Mouse (Mus musculus) mouse trophoblast stem cell (cell line): ENCODE data around the gene Lrrc31.
"Not testable (repeated sequence)": the region's sequence is repeated elsewhere in the genome, so short reads cannot be mapped to it uniquely, and the experiment has no call there.

Source experiments
- in situ Hi-C, 2 experiments: fragments of 300-500 bp; cut with MseI, MboI; formaldehyde crosslinking; loops; 2 replicates in 1 of 2; 3 replicates in 1 of 2; pipeline ENCODE4 v1.15.1; 2025

The Lrrc31 gene

GRCm38 (mm10) chr3:30699711-30700505, at the start of gene Lrrc31:
Lrrc31 (minus strand) TSS chr3:30699843.
- in situ Hi-C loops, result not testable (repeated sequence)

DNA sequence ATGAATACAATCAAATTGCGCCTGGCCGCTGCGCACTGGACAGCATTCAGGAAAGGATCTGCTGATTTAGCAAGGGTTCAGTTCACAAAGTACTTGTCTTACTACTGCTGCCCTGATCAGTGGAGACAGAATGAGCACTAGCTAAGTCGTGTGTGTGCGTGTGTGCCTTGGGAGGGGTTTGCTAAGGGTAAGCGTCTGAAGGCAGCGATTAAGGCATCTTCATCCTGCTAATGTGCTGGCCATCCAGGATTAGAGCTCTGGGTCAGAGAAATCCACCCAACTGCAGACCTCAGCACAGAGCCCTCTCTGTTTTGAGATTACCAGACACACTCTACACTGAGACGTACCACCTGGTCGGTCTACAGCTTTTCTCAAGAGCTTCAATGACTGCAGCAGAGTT, 48.7 kb upstream of the Lrrc31 start:
- in situ Hi-C loops, result no loop called here

- in situ Hi-C loops, result no loop called here
Observed at GRCm38 (mm10) chr3:30746006-30746405, 46.4 kb upstream of the Lrrc31 start, which contains the start of gene Samd7. Samd7 (plus strand) TSS chr3:30746293.

DNA sequence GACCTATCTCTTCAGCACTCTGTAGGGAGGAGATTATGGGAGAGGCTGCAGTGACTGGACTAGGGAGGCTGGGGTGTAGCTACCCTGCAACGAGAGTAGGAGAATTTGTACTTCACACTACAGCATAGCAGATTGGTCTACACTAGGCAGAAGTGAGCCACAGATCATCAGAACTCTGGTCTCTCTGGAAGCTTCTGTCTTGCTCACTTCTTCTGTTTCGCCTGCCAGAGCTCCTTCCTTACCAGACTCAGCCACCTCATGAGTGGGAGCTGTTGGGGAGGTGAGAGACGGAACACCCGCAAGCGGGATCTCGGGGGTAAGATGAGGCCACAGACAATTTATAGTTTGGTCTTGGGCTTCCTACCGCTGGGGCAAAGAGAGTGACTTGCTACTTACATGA, 43.2 kb upstream of the Lrrc31 start:
- in situ Hi-C loops, result no loop called here

- in situ Hi-C loops, result no loop called here
Observed at GRCm38 (mm10) chr3:30741306-30741705, 41.7 kb upstream of the Lrrc31 start.

DNA sequence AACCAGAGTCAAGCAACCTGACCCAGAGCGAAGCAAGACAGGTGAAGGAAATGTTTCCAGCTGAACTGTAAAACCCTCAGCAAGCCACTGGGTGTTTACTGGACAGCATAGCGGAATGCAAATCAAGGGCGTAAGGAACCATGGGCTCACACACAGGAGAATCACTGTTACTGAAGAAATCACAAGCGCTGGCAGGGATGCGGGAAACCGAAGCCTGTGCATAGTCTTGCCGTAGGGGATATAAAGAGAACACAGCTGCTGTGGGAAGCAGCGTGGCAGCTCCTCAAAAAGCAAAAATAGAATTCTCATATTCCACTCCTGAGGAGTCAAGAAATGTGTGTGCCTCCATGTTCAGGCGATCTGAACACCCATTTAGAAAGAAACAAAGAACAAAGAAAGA, 37.2 kb upstream of the Lrrc31 start:
- in situ Hi-C loops, result no loop called here

DNA sequence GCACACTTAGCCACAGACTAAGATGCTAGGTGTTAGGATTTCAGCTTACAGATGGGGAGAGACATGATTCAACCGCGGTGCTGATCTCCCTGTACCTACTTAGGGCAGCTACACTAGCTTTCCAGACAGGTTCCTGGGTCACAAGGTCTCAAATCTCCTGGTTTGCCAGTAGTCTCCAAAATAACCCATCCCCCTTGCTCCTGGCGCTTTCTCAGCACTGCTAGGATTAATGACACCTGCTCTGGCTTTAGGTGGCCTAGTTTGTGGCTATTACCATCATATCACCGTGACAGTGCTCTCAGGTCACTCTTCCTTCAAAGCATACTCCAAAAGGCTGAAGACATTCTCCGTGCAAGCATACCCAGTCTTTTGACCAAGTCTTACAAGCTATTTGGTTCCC, 29.4 kb upstream of the Lrrc31 start:
- in situ Hi-C loops, result loop anchor here in 1 of 2 experiments (10.0 kb wide), 1 partner anchor 134 kb away; the partner anchor contains the start of gene Actrt3

DNA sequence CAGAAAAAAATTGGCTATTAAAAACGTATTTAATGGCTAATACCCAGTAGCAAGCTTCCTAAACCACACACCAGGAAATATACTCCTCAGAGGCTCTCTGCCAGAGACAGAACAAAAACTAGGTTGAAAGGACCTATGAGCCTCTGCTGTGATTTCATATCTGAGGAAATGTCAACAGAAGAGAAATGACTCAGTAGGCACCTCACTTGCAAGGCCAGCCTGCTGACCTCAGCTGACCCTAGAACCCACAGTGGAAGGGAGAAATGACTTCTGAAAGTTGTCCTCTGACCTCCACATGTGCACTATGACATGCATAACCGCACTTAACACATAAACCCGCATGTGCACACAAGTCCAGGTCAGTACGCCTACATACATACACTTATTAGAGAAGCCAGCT, 27.6 kb upstream of the Lrrc31 start:
- in situ Hi-C loops, result loop anchor here in 1 of 2 experiments (10.0 kb wide), 1 partner anchor 132 kb away; the partner anchor contains the start of gene Actrt3

DNA sequence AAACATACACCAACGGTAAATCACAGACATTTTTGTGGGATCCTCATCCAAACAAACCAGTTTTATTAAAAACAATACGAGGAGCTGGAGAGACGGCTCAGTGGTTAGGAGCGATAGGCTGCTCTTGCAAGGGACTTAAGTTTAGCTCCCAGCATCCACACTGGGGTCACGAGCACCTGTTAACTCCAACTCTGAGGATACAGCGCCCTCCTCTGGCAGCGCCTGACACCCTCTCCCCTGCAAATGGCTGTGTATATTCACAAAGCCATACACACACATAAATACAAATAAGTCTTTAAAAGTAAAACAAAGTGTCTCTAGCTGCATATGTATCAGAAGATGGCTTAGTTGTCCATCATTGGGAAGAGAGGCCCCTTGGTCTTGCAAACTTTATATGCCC, 25.9 kb upstream of the Lrrc31 start:
- in situ Hi-C loops, result loop anchor here in 1 of 2 experiments (10.0 kb wide), 1 partner anchor 131 kb away; the partner anchor contains the start of gene Actrt3

DNA sequence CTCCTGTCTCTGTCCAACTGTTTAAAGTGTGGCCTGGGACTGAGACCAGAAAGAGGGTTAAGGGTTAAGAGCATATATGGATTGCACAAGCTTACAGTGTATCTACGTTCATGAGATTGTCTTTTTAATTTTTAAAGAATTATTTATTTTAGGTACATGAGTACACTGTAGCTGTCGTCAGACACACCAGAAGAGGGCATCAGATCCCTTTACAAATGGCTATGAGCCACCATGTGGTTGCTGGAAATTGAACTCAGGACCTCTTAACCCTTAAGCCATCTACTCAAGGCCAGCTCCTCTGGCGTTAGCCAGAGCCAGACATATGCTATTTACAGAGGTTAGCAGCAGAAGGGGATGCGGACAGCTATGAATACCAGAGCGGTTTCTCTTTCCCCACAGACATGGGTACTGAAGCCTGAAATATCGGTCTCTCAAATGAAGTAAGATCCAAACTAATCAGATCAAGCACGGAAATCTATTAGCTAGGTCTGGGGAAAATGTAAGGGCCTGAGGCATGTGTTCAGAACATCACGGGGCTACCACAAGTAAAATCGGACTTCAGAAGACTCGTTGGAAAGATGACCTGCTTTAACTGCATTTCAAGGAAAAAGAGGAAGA, 25.3 kb upstream of the Lrrc31 start:
- in situ Hi-C loops, result loop anchor here in 1 of 2 experiments (10.0 kb wide), 1 partner anchor 130 kb away; the partner anchor contains the start of gene Actrt3

- in situ Hi-C loops, result loop anchor here in 1 of 2 experiments (10.0 kb wide), 1 partner anchor 129 kb away; the partner anchor contains the start of gene Actrt3
Observed at GRCm38 (mm10) chr3:30724105-30724824, 24.6 kb upstream of the Lrrc31 start.

- in situ Hi-C loops, result loop anchor here in 1 of 2 experiments (10.0 kb wide), 1 partner anchor 128 kb away; the partner anchor contains the start of gene Actrt3
Observed at GRCm38 (mm10) chr3:30723179-30723578, 23.5 kb upstream of the Lrrc31 start.

DNA sequence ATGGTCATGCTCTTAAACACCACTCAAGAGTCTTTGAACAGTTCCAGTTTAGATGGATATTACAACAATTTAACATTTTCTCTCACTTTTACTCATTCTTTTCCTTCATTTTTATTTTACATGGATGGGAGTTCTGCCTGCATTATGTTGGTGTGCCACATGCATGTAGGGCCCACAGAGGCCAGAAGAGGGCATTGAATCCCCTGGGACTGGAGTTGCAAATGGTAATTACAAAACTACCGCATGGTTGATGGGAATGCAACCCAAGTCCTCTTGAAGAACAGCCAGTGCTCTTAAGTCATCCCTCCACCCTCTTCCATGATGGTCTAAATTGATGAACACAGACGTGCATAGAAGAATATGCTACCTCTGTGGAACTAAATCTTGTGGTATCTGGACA, 22.8 kb upstream of the Lrrc31 start:
- in situ Hi-C loops, result loop anchor here in 1 of 2 experiments (10.0 kb wide), 1 partner anchor 128 kb away; the partner anchor contains the start of gene Actrt3

DNA sequence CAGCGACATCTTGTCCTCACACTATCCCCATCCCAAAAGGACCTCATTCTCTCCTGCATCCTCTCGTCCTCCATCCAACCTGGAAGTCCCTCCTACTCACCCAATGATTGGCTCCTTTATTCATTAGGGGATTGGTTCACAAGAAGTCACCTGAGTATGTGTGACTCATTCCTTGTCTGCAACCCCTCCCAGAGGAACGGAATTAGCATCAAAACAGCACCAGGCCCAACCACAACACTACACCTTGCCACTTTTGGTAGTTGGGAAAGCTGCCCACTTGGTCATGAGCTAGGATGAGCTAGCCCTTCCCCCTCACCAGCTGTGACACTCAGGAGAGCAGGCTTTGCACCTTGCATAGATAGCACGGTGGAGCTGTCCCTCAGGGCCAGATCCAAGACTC, 22.4 kb upstream of the Lrrc31 start:
- in situ Hi-C loops, result loop anchor here in 1 of 2 experiments (10.0 kb wide), 1 partner anchor 127 kb away; the partner anchor contains the start of gene Actrt3

- in situ Hi-C loops, result no loop called here
Observed at GRCm38 (mm10) chr3:30718649-30719048, 19.0 kb upstream of the Lrrc31 start.

DNA sequence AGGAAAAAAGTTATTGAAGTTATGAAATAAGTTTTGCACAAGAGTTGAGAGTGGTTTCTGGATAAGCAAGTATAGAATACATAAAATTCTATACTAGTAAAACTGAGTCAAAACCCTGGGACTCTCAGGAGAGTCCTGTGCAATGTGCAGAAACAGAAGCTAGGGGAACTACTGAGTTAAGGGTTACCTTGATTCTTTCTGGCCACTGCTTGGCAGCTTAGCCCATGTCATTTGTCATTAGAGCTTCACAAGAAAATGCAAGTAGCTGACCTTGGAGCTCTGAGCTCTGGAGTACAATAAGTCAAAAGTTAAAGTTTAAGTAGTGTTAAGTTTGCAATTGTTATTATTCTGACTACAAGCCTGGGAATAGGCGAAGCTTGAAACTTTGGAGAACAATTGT, 13.7 kb upstream of the Lrrc31 start:
- in situ Hi-C loops, result no loop called here

GRCm38 (mm10) chr3:30710191-30710590, 10.5 kb upstream of the Lrrc31 start:
- in situ Hi-C loops, result no loop called here

GRCm38 (mm10) chr3:30706614-30707276, 7.1 kb upstream of the Lrrc31 start:
- in situ Hi-C loops, result no loop called here

DNA sequence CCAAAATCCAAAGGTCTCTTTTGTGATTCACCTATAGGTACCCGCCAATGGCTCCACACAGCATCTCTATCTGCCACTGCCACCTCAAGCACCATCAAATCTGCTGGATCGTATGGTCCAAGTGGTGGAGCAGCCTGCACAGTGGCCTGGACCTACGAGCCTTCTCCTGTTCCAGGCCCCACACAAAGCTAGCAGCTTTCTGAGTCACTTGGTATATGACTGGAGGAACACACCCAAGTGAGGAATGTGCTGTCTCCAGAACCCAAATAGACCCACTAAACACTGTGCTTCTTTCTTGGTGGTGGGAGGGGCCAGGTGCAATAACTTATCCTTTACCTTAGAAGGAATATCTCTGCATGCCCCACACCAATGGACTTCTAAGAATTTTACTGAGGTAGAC, 6.3 kb upstream of the Lrrc31 start:
- in situ Hi-C loops, result no loop called here

GRCm38 (mm10) chr3:30697891-30698290, 1.8 kb downstream of the Lrrc31 start:
- in situ Hi-C loops, result no loop called here

DNA sequence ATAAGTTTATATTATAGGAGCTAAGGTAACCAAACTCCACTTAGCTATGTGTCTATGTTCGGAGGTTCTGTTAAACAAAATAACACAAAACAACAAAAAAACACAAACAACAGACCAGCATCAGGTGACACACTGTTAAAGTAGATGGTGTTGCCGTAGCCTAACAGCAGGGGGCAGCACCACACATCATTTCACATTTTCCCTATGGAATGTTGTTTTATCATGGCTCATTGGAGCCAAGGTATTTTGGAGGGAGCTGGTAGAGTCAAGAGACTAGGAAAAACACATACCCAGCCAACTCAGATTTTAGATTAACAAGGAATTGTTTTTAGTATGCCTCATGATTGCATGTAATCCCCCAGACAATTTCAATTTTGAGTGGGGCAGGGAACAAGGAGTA, 3.3 kb downstream of the Lrrc31 start:
- in situ Hi-C loops, result no loop called here
